Mouse (Mus musculus): ENCODE data around the gene Oxgr1. TPM values are rescaled to one million over a fixed set of nuclear protein-coding genes. Genes with fewer than 3 reads are reported as not detected.

Gene Oxgr1
- 0.19 TPM for polyA plus RNA-seq (2015; fragmentation: Illumina TruSeq; extraction: RNeasy Lipid Tissue Mini Kit (QIAGEN cat#74804); ENCODE audit: low read depth, low replicate concordance)

GRCm38 (mm10) chr14:120042187-120042820 lies at the start of gene Oxgr1:
Oxgr1 (minus strand) TSS chr14:120042435.

Other genes with a start within 250 kb of the Oxgr1 start
- 176 TPM for gene Mbnl2, start 233.2 kb upstream of the Oxgr1 start, polyA plus RNA-seq (2015; fragmentation: Illumina TruSeq; extraction: RNeasy Lipid Tissue Mini Kit (QIAGEN cat#74804); ENCODE audit: low read depth, low replicate concordance)